Mouse (Mus musculus): ENCODE results near the gene Actl6b.
A peak's percentile ranks its signal among the peaks of the same experiment; 100 is the strongest.

The Actl6b gene

GRCm38 (mm10) chr5:137553411-137553837 lies at the start of gene Actl6b:
Actl6b (plus strand) TSS chr5:137553517.
- peak; percentile 99 for DNase-seq

- DNase-seq, result peak in 1 of 2 experiments; percentile 53
Measured at GRCm38 (mm10) chr5:137504041-137504440, 49.3 kb upstream of the Actl6b start.

DNA sequence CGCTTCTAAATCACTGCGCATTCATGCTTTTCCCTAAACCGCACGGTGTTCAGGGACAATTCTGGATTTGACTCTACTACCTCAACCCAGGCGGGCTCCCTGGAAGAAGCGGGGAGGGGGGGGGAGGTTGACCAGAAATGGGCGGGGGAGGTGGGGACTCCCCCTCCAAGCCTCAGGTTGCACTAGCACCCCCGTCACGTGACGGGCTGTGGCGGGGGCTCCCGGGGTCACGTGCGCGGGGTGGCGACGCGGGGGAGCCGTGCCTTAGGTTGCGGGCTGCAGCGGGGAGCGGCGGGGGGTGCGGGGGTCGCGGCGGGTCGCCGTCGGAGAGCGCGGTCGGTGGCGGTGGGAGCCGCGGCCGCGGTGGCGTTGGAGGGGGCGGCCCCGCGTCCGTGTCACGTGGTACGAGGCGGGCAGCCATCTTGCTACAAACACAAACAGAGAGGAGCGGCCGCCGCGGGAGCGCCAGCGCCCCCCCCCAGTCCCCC lies 43.3 kb upstream of the Actl6b start:
- DNase-seq, result peak; percentile 91 to 92

GRCm38 (mm10) chr5:137510573-137511390 lies 42.5 kb upstream of the Actl6b start:
- peak; percentile 62 to 66 for DNase-seq

GRCm38 (mm10) chr5:137511706-137512105 lies 41.6 kb upstream of the Actl6b start:
- no peak for DNase-seq

GRCm38 (mm10) chr5:137512847-137513794 lies 40.2 kb upstream of the Actl6b start:
- DNase-seq, result peak; percentile 85 to 86

DNA sequence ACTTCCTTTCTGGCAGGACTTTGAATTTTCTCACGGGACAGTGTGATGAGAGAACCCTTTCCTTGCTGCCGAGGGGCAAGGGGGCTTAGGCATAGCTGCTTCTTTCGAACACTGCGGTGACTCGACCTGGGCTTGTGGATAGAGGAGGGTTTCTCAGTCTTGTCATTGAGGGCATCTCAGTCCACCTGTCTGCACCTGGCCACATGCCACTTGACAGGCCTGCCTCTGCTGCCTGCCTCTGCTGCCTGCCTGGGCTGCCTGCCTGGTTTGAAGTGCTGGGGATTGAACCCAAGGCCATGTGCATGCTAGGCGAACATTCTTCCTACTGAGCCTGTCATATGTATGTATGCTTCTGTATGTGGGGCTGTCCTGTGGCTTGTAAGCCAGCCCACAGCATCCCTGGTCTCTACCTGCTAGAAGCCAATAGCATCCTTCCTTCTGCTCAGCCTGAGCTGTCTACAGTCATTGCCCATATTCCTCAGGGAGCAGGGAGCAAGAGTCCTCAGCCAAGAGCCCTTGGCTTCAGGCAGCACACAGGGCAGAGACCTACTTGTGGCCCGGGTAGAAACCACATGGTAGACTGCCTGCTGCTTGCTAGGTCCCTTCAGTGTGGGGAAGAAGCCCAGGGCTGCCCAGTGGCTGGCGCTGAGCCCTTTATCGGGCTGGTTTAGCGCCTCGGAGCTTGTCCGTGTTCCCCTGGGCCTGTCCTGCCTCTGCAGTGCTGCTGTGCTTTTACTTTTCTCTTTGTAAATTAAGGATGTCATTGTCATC lies 39.2 kb upstream of the Actl6b start:
- peak; percentile 62 to 65 for DNase-seq

DNA sequence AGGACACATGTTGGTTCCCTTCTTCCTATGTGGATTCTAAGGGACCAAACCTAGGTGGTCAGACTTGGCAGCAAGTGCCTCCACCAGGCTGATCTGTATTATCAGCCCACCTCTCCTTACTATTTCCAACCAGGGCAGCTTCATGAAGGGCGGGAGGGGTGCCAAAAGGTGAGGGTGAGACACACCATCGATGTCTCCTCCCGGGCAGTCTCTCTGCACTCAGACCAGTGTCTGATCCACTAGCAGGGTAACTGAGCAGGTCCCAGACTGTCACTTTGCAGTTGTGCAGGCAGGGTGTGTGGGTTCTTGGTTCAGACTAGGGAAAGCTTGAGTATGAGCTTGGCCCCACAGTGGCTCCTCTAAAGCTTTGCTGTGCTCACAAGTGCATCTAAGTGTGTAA lies 38.5 kb upstream of the Actl6b start:
- DNase-seq, result no peak

GRCm38 (mm10) chr5:137518436-137518835 lies 34.9 kb upstream of the Actl6b start, which contains the start of gene Gigyf1:
Gigyf1 (plus strand) TSS chr5:137518548.
- peak; percentile 59 to 74 for DNase-seq

DNA sequence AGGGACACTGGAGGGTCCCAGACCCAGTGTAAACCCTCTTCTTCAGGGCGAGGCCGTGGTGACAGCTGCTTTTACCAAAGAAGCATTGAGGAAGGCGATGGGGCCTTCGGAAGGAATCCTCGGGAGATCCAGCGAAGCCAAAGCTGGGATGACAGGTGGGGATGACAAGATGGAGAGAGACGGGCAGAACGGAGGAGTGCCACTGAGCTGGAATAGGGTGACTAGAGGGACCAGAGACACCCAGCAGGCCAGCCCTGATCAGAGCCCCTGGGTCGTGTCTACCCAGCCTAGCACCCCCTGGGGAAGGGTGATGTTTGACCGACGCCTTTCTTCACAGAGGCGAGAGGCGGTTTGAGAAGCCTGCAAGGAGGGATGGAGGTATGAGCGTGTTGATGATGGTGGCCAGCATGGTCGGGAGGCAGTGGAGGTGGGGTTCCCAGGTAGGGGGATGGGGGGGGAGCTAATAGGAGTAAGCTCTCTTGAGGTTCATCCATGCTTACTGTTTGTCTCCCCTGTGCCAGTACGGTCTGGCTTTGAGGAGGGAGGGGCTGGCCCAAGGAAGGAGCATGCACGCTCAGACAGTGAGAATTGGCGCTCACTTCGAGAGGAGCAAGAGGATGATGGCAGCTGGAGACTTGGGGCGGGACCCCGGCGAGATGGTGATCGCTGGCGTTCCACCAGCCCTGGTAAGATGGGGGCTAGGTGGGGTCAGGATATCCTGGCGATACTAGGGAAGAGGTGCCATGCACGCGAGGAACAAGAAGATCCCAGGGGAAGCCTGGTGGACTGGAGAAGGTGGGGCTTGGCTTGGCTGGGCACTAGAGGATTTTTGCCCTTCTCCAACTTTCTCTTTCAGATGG lies 33.4 kb upstream of the Actl6b start:
- no peak for DNase-seq

- DNase-seq, result no peak
Measured at GRCm38 (mm10) chr5:137521861-137522260, 31.5 kb upstream of the Actl6b start.

DNA sequence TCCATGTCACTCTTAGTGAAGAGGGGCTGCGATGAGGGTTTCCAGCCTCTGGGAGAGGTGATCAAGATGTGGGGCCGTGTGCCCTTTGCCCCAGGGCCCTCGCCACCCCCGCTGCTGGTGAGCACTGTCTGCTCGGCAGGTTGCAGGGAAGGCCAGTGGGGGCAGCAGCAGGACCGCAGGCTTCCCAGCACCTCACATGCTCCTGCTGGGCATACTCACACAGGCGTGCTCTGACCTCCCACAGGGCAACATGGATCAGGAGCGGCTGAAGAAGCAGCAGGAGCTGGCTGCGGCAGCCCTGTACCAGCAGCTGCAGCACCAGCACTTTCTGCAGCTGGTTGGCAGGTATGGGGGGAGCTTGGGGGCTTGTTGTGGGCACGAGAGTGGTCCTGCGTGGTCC lies 30.6 kb upstream of the Actl6b start:
- DNase-seq, result peak in 1 of 2 experiments; percentile 9

GRCm38 (mm10) chr5:137523396-137524250 lies 29.7 kb upstream of the Actl6b start:
- DNase-seq, result peak; percentile 3 to 24

- peak; percentile 51 to 52 for DNase-seq
Measured at GRCm38 (mm10) chr5:137524251-137524515, 29.1 kb upstream of the Actl6b start.

DNA sequence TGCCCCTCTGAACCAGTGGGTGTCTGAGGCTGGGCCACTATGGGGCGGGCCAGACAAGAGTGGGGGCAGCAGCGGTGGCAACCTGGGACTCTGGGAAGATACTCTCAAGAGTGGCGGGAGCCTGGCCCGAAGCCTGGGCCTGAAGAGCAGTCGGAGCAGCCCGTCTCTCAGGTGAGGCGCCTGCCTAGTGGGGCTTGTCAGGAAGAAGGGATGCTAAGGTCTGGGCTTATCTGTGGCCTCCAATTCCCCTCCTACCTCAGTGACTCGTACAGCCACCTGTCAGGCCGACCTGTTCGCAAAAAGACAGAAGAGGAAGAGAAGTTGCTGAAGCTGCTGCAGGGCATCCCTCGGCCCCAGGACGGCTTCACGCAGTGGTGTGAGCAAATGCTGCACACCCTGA lies 28.6 kb upstream of the Actl6b start:
- peak in 1 of 2 experiments; percentile 29 for DNase-seq

DNA sequence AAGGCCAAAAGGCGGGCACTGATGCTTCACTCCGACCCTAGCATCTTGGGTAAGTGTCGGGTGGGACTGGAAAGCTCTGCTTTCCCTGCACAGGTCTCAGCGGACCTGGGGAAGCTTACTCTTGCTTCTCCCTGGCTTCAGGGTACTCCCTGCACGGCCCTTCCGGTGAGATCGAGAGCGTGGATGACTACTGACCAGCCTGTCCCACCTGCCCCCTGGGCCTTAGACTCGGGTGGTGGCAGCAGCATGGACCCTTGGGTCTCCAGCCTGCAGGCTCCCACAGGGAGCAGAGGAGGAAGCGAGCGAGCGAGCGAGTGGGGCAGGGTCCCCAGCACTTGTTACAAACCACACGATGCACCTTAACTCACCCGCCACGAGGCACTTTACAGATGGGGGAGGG lies 27.8 kb upstream of the Actl6b start:
- peak in 1 of 2 experiments; percentile 39 for DNase-seq

DNA sequence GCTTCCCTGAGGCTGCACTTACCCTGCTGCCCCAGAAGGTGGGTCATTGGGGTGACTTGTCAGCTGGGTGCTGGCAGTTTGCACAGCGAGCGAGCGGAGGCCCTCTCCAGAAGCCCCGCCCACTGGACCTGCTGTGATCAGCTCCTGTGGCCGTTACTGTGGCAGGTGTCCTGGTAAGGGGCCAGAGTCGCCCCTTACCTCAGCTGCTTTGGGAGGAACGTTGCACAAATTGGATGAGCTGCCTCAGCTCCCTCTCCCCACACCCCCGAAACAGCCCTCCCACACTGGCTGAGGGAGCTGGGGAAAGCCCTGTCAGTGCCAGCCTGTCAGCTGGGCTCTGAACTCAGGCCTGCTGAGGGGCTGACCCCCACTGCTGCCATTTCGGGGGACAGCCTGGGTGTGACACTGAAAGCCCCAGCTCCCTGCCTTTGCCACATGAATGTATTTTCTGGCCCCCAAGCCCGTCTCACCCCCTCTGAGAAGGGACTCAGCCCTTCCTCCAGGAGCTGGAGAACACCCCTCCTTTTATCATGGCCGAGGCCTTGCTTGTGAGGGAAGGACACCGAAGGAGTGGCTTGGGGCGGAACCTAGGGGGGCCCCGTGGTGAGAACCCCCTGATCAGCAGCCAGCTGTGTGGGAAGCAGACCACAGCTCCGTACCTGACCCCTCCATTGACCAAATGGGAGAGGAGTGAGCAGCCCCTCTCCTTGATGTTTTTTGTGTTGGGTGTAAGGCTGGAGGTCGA lies 27.0 kb upstream of the Actl6b start:
- DNase-seq, result peak; percentile 81 to 86

DNA sequence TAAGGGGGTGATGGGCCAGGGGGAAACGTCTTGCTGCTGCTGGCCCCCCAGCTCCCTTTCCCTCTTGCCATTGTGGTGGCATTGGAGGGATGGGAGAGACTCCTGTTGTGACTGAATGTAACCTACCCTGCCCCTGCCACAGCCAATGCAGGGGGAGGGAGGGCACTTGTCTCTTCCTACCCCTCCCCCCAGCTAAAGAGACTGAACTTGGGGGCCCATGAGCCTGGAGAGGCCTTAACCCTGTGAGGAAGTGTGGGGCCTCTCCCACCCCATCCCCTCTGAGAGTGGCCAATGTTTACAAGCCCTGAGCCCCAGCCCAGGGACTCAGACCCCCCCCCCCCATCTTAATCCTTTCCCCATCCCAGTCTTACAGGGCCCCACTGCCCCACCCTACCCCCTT lies 25.9 kb upstream of the Actl6b start:
- DNase-seq, result no peak

DNA sequence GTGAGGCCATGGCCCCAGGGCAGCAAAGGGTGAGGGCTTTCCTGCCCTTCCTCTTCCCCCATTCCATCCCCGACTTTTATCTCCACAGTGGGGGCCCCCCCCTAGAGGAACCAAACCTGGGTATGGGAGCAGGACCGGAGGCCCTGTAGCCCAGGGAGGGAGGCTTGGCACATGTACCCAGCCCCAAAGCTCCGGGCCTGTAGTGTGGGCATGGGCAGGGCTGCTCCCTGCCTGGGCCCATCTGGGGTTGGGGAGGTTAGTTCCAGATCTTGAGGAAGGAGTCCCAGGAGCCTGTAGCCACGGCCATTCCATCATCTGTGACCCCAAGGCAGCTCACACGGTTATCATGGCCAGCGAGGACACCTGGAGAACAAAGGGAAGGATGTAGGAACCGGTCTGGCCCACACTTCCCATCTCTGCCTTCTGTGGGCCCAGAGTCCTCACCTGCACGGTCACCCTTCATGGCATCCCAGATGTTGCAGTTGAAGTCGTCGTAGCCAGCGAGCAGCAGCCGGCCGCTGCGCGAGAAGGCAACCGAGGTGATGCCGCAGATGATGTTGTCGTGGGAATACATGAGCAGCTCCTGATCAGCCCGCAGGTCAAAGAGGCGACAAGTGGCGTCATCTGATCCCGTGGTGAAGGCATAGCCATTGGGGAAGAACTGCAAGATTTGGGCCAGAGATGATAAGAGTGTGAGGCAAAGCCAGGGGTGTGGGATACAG lies 24.9 kb upstream of the Actl6b start:
- peak in 1 of 2 experiments; percentile 42 for DNase-seq
